In genomic region chr17:28446820-28447168, GRCm38 (mm10) we compare ENCODE assay signal across 16 mouse cellular contexts.
DNase-seq lines count a peak whose midpoint lies in the region; ATAC-seq lines count a peak whose summit lies in the region.
"Had no signal": no experiment of that assay in that cellular context is flagged by ENCODE, and none has a peak within 500 bp of the region (broad histone marks: within the 10 kb centered on the region; RNA-seq: fewer than 3 reads in every experiment).

No protein-coding gene starts in this region.

- peaks cover 7% of the 10 kb centered on the region for H3K4me1 ChIP-seq in liver, embryonic 11.5 days (replicated peaks; ENCODE audit: control insufficient read depth, insufficient read depth, low read length)
- peaks cover 32% of the 10 kb centered on the region for H3K4me1 ChIP-seq in liver, embryonic 15.5 days (replicated peaks)
- H3K4me1 ChIP-seq: forebrain, embryonic 13.5 days; heart, embryonic 12.5 days; hindbrain, embryonic 15.5 days had no signal

- H3K27ac ChIP-seq in liver, embryonic 11.5 days (ENCODE audit: low read depth, low read length), result peak overlapping the region; percentile 26
- peak overlapping the region; percentile 56 for H3K27ac ChIP-seq in liver, embryonic 15.5 days (replicated peaks)
- H3K27ac ChIP-seq: embryonic facial prominence, embryonic 13.5 days; forebrain, embryonic 13.5 days; hindbrain, embryonic 15.5 days had no signal

- no peak for ATAC-seq in liver, embryonic 11.5 days (replicated peaks; ENCODE audit: low FRiP score)
- no peak for ATAC-seq in liver, embryonic 15.5 days (ENCODE audit: insufficient read depth)
- ATAC-seq in erythroblast, adult 5-6 weeks (replicated peaks; ENCODE audit: low FRiP score, poor library complexity, severe bottlenecking), result no peak
- ATAC-seq: forebrain, embryonic 13.5 days; forebrain, postnatal 0 days had no signal

- no peak overlapping the region for H3K9ac ChIP-seq in liver, embryonic 11.5 days (ENCODE audit: low read depth, low read length)
- no peak overlapping the region for H3K9ac ChIP-seq in liver, embryonic 15.5 days
- H3K9ac ChIP-seq: embryonic facial prominence, embryonic 13.5 days; forebrain, embryonic 13.5 days; forebrain, postnatal 0 days; heart, embryonic 12.5 days; hindbrain, embryonic 15.5 days had no signal

- 56% methylated on average over 5 of the region's 5 CpGs for WGBS in liver, embryonic 11.5 days
- 50% methylated on average over 5 of the region's 5 CpGs for WGBS in liver, embryonic 15.5 days (ENCODE audit: insufficient replicate concordance)

- no peaks in the 10 kb centered on the region for H3K9me3 ChIP-seq in liver, embryonic 11.5 days (ENCODE audit: control insufficient read depth, low read length)
- no peaks in the 10 kb centered on the region for H3K9me3 ChIP-seq in liver, embryonic 15.5 days (replicated peaks)
- H3K9me3 ChIP-seq: embryonic facial prominence, embryonic 13.5 days; forebrain, embryonic 13.5 days; heart, embryonic 12.5 days; hindbrain, embryonic 15.5 days had no signal

- H3K36me3 ChIP-seq in liver, embryonic 11.5 days (ENCODE audit: control insufficient read depth, insufficient read depth, low read length), result no peaks in the 10 kb centered on the region
- no peaks in the 10 kb centered on the region for H3K36me3 ChIP-seq in liver, embryonic 15.5 days (replicated peaks)
- H3K36me3 ChIP-seq: embryonic facial prominence, embryonic 13.5 days; heart, embryonic 12.5 days; hindbrain, embryonic 15.5 days had no signal

- H3K4me3 ChIP-seq in liver, embryonic 11.5 days (ENCODE audit: low read depth, low read length), result no peak overlapping the region
- H3K4me3 ChIP-seq in liver, embryonic 15.5 days (replicated peaks), result no peak overlapping the region
- H3K4me3 ChIP-seq: embryonic facial prominence, embryonic 13.5 days; forebrain, embryonic 13.5 days; heart, embryonic 12.5 days; hindbrain, embryonic 15.5 days had no signal

- no peaks in the 10 kb centered on the region for H3K27me3 ChIP-seq in liver, embryonic 11.5 days (replicated peaks; ENCODE audit: control insufficient read depth, insufficient read depth, low read length)
- H3K27me3 ChIP-seq in liver, embryonic 15.5 days, result no peaks in the 10 kb centered on the region
- H3K27me3 ChIP-seq: embryonic facial prominence, embryonic 13.5 days; forebrain, embryonic 13.5 days; heart, embryonic 12.5 days; hindbrain, embryonic 15.5 days had no signal

- DNase-seq in heart, adult 18-20 months, result peak; percentile 51 to 57
- DNase-seq in heart, postnatal 4 days, result no peak
- no peak for DNase-seq in liver, embryonic 11.5 days (ENCODE audit: low spot score)
- peak; percentile 56 for DNase-seq in yolk sac, embryonic 10.5 days (ENCODE audit: low spot score)
- no peak for DNase-seq in adrenal gland, adult 18-20 months (ENCODE audit: low spot score in 2 of 2)
- DNase-seq: adrenal gland, postnatal 14 days; cerebellum, adult 18-20 months; cerebellum, adult 9-11 months; cerebellum, postnatal 36 days; forebrain, postnatal 0 days had no signal

- H3K4me2 ChIP-seq in liver, embryonic 11.5 days, result no peak overlapping the region
- H3K4me2 ChIP-seq in liver, embryonic 15.5 days, result peak overlapping the region; percentile 41
- H3K4me2 ChIP-seq: embryonic facial prominence, embryonic 13.5 days; forebrain, embryonic 13.5 days; heart, embryonic 12.5 days; hindbrain, embryonic 15.5 days had no signal

Comparison
In these comparisons a context has a peak if more than half of its experiments do, and no peak if none do; other contexts are left out.
1. DNase-seq: peak in heart, adult 18-20 months (2 of 2) and yolk sac, embryonic 10.5 days (single experiment); none in heart, postnatal 4 days (single experiment), liver, embryonic 11.5 days (single experiment) and adrenal gland, adult 18-20 months (0 of 2).